Mouse (Mus musculus) embryonic fibroblast, embryonic 13.5 days (primary cell): ENCODE results near the gene Pcca.

ENCODE experiments used
- CTCF ChIP-seq: IDR thresholded peaks from 2 replicates; pipeline ENCODE4 v1.5.1; 2011; ENCODE audit warnings: mild to moderate bottlenecking, control low read depth, low read length, moderate library complexity, borderline replicate concordance; ENCODE audit not compliant: insufficient read depth
- POLR2A ChIP-seq: IDR thresholded peaks from 2 replicates; pipeline ENCODE4 v1.6.1; 2011; ENCODE audit warnings: low read depth, mild to moderate bottlenecking, control low read depth, low read length, moderate library complexity

GRCm38 (mm10) chr14:122909368-122910091 lies 375.4 kb downstream of the Pcca start:
- no peak for TF ChIP-seq POLR2A
- no peak for TF ChIP-seq CTCF
